Mouse (Mus musculus): ENCODE data around the gene Rnf111.
"Not testable (repeated sequence)": the region's sequence is repeated elsewhere in the genome, so short reads cannot be mapped to it uniquely, and the experiment has no call there.

The Rnf111 gene

GRCm38 (mm10) chr9:70503626-70504041 lies at the start of gene Rnf111:
Gene Rnf111, minus strand, starts transcription at chr9:70503725.
- peak; percentile 97 for DNase-seq (ENCODE audit: low spot score)

- DNase-seq (ENCODE audit: low spot score) = not testable (repeated sequence)
Observed at GRCm38 (mm10) chr9:70552233-70552632, 48.7 kb upstream of the Rnf111 start.

DNA sequence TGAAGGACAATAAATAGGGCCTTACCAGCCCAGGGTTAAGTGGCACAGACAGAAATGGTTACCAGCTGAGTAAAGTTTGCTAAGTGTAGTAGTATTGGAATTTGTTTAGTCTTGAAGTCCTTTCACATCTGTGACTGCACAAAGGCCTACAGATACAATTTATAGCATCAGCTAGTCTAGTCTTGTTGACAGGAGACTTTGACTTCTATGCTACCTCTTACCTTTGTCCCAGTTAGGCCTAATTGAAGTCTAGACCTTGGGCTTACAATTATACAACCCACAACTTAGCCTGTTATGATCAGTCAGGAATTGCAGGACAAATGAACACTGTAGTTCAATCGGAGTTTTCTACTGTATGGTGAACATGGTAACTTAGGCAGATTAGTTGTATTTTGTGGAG lies 48.0 kb upstream of the Rnf111 start:
- no peak for DNase-seq (ENCODE audit: low spot score)

- no peak for DNase-seq (ENCODE audit: low spot score)
Observed at GRCm38 (mm10) chr9:70548304-70548703, 44.8 kb upstream of the Rnf111 start.

- DNase-seq (ENCODE audit: low spot score) = not testable (repeated sequence)
Observed at GRCm38 (mm10) chr9:70546576-70546975, 43.1 kb upstream of the Rnf111 start.

DNA sequence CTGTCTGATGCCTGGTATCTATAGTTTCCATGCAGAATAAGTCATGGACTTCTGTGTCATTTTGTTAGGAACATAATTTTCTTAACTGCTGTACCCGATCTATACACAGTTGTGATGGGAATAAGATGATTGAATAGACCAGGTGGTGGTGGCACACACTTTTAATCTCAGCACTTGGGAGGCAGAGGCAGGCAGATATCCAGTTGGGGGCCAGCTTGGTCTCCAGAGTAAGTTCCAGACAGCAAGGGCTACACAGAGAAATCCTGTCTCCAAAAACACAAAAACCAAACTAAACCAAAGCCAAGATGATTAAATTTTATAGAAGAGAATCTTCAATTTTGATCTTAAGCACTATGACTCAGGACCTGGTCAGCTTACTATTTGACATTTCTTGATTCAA lies 41.3 kb upstream of the Rnf111 start:
- DNase-seq (ENCODE audit: low spot score) = no peak

- no peak for DNase-seq (ENCODE audit: low spot score)
Observed at GRCm38 (mm10) chr9:70543985-70544384, 40.5 kb upstream of the Rnf111 start.

DNA sequence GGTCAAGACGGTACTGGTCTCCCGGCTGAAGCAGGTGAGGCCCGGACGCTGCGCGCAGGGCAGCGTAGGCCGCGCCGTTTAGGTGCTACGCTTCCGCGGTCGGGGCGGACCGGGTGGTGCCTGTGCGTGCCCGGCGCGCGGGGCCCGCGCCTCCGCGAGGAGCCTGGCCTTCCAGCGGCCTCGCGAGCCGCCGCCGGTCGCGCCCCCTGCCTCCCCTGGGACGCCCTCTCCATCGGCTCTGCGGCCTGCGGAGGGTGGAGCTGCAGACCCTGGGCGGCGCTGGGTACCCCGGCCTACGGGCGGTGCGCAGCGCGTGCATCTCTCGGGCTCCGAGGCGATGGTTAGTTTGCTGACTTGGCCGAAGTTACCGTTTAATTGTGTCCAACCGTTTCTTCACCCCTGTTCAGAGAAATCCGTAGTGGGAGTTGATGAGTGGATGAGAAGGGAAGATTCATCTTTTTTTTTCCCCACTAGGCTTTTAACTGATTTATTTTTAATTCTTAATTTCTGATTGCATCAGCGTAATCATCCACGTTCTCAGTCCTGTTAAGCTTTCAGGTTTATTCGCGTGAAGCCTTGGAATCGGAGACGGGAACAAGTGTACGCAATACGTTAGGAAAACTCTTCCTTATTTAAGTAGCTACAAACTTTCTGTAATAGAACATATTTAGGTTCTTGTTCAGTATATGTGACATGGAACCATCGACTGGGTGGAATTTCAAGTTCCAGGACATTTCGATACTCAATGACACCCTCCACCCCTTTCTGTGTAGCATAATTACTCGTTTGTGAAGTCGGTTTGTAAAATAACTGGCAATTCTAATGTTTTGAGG lies 39.7 kb upstream of the Rnf111 start:
- peak; percentile 55 for DNase-seq (ENCODE audit: low spot score)

GRCm38 (mm10) chr9:70542305-70543041 lies 38.9 kb upstream of the Rnf111 start, which contains the start of gene Sltm:
Gene Sltm, plus strand, starts transcription at chr9:70542754.
- DNase-seq (ENCODE audit: low spot score) = peak; percentile 100

DNA sequence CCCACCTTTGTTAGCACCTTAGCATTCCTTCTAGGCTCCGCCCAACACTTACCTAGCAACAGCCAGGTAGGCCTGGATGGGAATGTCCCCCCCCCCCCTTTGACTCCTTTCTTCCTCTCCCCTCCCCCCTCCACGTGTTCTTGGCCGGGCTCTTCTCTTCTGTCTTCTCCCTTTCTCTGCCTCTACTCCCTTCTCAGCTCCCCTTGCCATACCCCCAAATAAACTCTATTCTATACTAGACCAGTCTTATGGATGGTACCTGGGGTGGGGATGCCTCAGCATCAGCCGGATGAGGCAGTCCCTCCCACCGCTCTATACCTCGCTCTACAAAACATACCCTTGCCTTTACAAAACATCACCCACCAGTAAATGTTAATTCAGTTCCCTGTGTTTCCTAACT lies 38.1 kb upstream of the Rnf111 start:
- no peak for DNase-seq (ENCODE audit: low spot score)

DNA sequence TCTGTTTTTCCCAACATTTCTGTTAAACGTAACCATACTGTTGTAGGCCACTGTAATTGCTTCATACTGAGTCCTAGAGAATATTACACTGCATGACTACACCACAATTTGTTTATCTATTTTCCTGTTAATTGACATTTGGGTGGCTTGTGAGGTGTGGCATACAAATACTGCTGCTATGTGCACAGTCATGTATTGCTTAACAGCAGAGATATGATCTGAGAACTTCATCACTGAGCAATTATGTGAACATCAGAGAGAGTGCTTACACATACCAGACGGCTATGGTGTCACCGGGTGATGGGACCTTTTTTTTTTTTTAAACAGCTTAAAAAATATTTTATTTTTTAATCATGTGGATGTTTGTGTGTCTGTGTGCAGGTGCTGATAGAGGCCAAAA lies 29.8 kb upstream of the Rnf111 start:
- DNase-seq (ENCODE audit: low spot score) = no peak

DNA sequence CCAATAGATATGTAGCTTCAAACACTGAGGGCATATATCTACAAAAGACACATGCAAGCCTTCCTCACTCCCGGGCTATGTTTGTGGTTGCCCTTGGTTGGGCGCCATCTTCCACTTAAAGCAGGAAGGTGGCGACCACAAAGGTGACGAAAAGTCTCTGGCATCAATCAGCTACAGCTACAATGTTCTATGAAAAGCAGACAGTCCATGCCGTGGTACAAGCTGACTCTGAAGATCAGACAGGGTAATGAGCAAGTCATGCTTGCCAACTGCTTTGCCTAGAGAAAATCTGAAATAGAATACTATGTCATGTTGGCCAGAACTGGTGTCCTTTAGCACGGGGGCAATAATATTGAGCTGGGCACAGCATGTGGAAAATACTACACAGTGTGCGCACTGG lies 20.8 kb upstream of the Rnf111 start:
- DNase-seq (ENCODE audit: low spot score) = no peak

- no peak for DNase-seq (ENCODE audit: low spot score)
Observed at GRCm38 (mm10) chr9:70523813-70524212, 20.3 kb upstream of the Rnf111 start.

- DNase-seq (ENCODE audit: low spot score) = no peak
Observed at GRCm38 (mm10) chr9:70520651-70521050, 17.1 kb upstream of the Rnf111 start.

GRCm38 (mm10) chr9:70511681-70512080 lies 8.2 kb upstream of the Rnf111 start:
- no peak for DNase-seq (ENCODE audit: low spot score)

DNA sequence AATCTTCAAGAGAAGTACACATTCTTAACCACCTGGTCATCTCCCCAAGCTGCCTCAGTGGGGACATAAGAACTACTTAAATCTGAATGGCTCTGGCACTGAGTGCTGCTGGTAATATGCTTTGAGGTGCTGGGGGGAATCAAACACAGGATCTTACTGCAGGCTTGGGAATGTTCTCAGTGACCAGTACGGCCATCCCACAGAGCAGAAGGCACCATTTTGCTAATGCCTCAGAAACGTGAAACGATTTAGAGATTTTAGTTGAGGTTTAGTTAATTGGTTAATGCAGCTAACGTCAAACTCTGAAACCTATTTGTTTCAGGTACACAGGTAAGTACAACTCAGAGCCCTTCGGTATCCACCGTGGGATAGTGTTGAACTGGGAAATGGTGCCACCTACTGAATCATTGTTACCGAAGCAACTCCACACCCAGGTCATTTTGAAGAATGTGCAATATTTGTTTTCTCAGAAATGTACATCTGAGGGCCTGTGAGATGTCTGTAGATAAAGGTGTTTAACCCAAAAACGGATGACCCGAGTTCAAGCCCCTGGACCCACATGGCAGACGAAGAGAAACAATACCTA lies 7.6 kb upstream of the Rnf111 start:
- DNase-seq (ENCODE audit: low spot score) = peak; percentile 21

DNA sequence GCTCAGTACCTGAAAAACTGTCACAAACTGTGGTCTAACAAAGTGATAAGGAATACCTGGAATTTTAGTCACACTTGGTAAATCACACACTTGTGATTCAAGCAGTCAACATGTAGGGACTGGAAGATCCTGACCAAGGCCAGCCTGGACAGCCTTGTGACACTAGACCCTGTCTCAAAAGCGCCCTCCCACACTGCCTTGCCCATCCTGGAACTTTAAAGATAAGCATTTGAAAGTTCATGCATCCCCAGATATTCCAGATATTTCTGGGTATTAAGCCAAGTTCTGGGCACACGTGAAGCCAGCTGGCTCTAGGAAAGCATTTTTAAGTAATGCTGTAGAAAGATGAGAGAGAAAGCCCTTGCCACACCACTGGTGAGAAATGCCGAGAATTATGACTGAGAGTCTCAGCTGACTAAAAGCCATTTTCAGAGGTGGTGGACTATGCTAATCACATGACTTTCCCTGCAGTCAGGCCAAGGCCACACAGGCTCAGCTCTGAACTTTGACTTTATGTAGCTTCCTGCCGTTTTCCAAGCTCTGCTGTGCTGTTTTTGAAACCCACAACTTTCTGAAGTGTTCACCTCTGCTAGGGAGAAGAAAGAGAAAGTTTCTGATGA lies 6.5 kb upstream of the Rnf111 start:
- peak; percentile 8 for DNase-seq (ENCODE audit: low spot score)

DNA sequence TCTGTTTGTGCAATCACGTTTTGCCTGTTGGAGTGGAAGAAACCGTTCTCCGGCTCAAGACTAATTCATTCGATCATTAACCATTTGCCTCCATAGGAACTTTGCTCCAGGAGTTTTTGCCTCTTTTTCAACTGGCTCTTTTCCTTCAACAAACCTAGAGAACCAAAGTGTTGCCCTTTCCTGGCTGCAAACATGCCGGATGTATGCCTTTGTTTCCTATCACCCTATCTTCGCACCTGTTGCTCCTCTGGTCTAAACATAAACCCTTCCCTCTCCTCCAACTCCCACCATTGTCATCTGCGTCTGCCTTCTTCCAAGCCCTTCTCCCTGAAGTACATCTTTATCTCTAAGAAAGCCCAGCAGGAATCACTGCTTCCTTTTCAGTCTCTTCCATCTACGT lies 3.3 kb upstream of the Rnf111 start:
- no peak for DNase-seq (ENCODE audit: low spot score)

- no peak for DNase-seq (ENCODE audit: low spot score)
Observed at GRCm38 (mm10) chr9:70506186-70506585, 2.7 kb upstream of the Rnf111 start.

DNA sequence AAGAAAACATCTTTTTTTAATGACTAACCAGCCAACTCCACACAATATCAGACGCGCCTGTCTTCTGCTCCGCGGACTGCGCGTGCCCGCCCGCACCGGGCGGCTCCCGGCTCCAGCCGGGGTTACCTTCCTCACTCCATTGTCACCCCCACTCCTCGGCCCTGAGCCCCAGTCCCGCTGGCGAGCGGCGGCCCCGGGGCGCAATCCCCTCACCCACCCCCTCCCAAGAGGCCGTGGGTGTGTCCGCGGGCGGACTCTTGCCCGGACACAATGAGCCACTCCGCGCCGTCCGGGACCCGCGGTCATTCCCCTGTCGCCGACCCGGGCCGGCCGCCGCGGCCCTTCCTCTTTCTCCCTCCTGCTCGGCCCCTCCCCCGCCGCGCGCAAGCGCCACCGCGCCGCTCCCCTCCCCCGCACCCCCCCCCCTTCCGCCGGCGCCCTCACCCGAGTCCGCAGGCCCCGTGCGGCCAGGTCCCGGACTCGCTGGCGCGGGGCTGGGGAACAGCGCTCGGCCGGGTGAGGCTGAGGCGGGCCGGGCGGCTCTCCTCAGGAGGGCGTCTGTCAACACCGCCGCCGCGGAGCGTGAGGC lies 416 bp downstream of the Rnf111 start:
- DNase-seq (ENCODE audit: low spot score) = peak; percentile 66

GRCm38 (mm10) chr9:70502284-70503014 lies 1.1 kb downstream of the Rnf111 start:
- no peak for DNase-seq (ENCODE audit: low spot score)
